Mouse (Mus musculus): ENCODE results near the gene Cmtm5. TPM values are rescaled to one million over a fixed set of nuclear protein-coding genes. Genes with fewer than 3 reads are reported as not detected.
"Not testable (repeated sequence)": the region's sequence is repeated elsewhere in the genome, so short reads cannot be mapped to it uniquely, and the experiment has no call there.

Cmtm5 gene
- polyA plus RNA-seq, 1 experiment from 2014 or later: 2.8 TPM

DNA sequence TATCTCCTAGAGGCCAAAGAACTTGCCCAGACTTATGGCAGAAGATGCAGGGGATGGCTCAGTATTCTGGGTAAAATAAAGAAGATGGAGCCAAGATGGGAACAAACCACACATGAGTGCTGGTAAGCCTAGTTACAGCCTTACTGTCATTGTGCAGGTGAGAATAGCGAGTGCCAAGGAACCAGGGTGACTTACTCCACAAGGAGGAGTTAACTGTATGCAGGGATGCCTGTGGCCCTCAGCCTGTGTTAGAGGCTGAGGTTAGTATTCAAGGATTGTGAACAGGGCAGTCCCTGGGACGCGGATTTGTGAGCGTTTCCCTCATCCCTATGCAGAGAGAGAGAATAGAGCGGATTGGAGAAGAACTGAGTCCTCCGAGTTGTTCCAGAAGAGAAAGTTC is 15.5 kb downstream of the Cmtm5 start:
- ATAC-seq: no peak
- H3K9ac ChIP-seq (ENCODE audit: low read length): no peak overlapping the region
- WGBS: 82% methylated on average over 6 of the region's 6 CpGs

DNA sequence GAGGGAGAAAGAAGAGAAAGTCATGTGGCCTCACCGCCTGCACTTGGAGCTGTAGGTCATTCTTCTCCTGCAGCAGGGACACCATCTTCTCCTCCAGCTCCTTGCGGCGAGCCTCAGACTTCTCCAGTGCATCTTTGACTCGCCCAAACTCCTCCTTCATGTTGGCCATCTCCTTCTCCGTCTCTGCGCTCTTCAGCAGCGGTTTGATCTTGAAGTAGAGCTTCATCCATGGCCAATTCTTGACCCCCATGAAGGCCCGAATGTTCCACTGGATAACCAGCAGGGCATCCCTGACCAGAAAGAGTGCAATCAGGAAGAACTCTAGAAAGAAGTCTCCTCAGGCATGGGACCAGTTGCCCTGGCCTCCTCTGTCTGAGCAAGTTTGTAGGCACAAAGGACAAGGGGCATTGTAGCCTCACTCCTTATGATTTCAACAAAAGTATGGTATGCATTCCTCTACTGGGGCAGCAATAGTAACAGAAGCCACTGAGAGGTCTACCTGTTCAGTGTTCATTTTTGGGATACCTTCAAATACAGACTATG is 17.7 kb downstream of the Cmtm5 start:
- WGBS: 89% methylated on average over 8 of the region's 8 CpGs

More for the DNA sequence above, 15.5 kb downstream of the Cmtm5 start:
- no peak for DNase-seq (ENCODE audit: low spot score)
- H3K27ac ChIP-seq (ENCODE audit: low read depth, low read length): no peak overlapping the region
- no peak overlapping the region for H3K4me3 ChIP-seq (ENCODE audit: low read depth, low read length)
- H3K9me3 ChIP-seq (replicated peaks; ENCODE audit: control insufficient read depth, low read length): no peaks in the 10 kb centered on the region
- H3K4me1 ChIP-seq (ENCODE audit: control insufficient read depth, insufficient read depth, low read length): no peaks in the 10 kb centered on the region
- H3K36me3 ChIP-seq (ENCODE audit: control insufficient read depth, insufficient read depth, low read length): no peaks in the 10 kb centered on the region
- H3K4me2 ChIP-seq (ENCODE audit: low read length): no peak overlapping the region
- H3K27me3 ChIP-seq (replicated peaks; ENCODE audit: control insufficient read depth, insufficient read depth, low read length): no peaks in the 10 kb centered on the region

DNA sequence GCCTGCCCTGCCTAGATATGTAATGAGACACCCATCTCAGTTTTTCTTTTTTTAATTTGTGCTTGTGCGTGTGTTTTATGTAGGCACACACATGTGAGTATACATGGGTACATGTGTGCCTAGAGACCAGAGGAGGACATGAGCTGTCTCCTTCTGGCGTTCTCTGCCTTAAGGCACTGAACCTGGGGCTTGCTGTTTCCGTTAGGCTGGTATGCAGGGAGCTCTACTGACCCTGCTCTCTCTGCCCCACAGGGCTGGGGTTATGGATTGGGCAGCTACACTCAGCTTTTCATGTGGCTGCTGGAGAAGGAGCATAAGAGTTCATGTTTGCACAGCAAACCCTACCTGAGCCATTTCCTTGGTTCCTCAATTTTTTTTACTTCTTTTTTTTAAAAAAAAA is 18.4 kb downstream of the Cmtm5 start:
- H3K27me3 ChIP-seq (replicated peaks; ENCODE audit: control insufficient read depth, insufficient read depth, low read length): no peaks in the 10 kb centered on the region
- WGBS: 87% methylated on average over 3 of the region's 3 CpGs
- no peak overlapping the region for H3K27ac ChIP-seq (ENCODE audit: low read depth, low read length)
- no peaks in the 10 kb centered on the region for H3K4me1 ChIP-seq (ENCODE audit: control insufficient read depth, insufficient read depth, low read length)
- no peak overlapping the region for H3K4me3 ChIP-seq (ENCODE audit: low read depth, low read length)
- H3K4me2 ChIP-seq (ENCODE audit: low read length): no peak overlapping the region
- DNase-seq (ENCODE audit: low spot score) (no peak), ATAC-seq (no peak)
- no peaks in the 10 kb centered on the region for H3K9me3 ChIP-seq (replicated peaks; ENCODE audit: control insufficient read depth, low read length)
- H3K36me3 ChIP-seq (ENCODE audit: control insufficient read depth, insufficient read depth, low read length): no peaks in the 10 kb centered on the region
- H3K9ac ChIP-seq (ENCODE audit: low read length): no peak overlapping the region

More for the DNA sequence above, 17.7 kb downstream of the Cmtm5 start:
- H3K9me3 ChIP-seq (replicated peaks; ENCODE audit: control insufficient read depth, low read length): no peaks in the 10 kb centered on the region
- no peak overlapping the region for H3K27ac ChIP-seq (ENCODE audit: low read depth, low read length)
- DNase-seq (ENCODE audit: low spot score): no peak
- no peaks in the 10 kb centered on the region for H3K36me3 ChIP-seq (ENCODE audit: control insufficient read depth, insufficient read depth, low read length)
- H3K9ac ChIP-seq (ENCODE audit: low read length): no peak overlapping the region
- no peak overlapping the region for H3K4me2 ChIP-seq (ENCODE audit: low read length)
- H3K4me1 ChIP-seq (ENCODE audit: control insufficient read depth, insufficient read depth, low read length): no peaks in the 10 kb centered on the region
- no peak for ATAC-seq
- no peaks in the 10 kb centered on the region for H3K27me3 ChIP-seq (replicated peaks; ENCODE audit: control insufficient read depth, insufficient read depth, low read length)
- no peak overlapping the region for H3K4me3 ChIP-seq (ENCODE audit: low read depth, low read length)

DNA sequence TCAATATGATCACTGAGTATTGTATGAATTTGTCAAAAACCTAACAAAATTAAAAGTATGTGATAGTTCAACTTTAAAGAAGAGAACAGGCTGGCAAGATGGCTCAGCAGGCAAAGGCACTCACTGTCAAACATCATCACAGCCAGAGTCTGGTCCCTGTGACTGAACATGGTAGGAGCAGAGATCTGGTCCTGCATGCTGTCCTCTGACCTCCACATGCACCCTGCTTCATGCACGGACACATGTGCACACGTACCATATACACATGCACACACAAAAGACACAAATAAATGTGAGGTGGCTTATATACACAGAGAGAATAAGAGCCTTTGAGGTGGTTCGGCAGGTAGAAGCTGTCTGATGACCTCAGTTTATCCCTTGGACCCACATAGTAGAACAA is 19.4 kb downstream of the Cmtm5 start:
- Histone ChIP-seq H3K4me3 (ENCODE audit: low read depth, low read length) (no peak overlapping the region), H3K27me3 (replicated peaks; ENCODE audit: control insufficient read depth, insufficient read depth, low read length) (no peaks in the 10 kb centered on the region), H3K9me3 (replicated peaks; ENCODE audit: control insufficient read depth, low read length) (no peaks in the 10 kb centered on the region), H3K27ac (ENCODE audit: low read depth, low read length) (no peak overlapping the region), H3K4me1 (ENCODE audit: control insufficient read depth, insufficient read depth, low read length) (no peaks in the 10 kb centered on the region), H3K9ac (ENCODE audit: low read length) (no peak overlapping the region), H3K4me2 (ENCODE audit: low read length) (no peak overlapping the region), H3K36me3 (ENCODE audit: control insufficient read depth, insufficient read depth, low read length) (no peaks in the 10 kb centered on the region)
- 83% methylated on average over 3 of the region's 3 CpGs for WGBS
- ATAC-seq (no peak), DNase-seq (ENCODE audit: low spot score) (no peak)

DNA sequence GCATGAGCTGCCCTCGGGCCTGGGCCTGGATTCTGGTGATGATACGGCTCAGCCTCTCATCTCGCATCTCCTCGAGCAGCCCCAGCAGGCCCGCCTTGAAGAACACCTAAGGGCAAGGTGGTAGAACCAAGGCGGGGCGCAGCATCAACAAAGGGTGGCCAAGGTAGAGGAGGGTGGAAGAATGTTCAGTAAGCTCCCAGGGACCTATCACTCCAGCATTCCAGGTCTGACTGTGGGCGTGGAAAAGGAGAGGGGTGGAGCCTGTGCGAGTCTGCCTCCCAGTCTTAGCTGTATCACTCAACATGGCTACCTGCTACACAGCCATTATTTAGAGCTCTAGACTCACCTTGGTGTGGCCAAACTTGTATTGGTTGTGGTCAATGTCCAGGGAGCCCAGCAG is 20.5 kb downstream of the Cmtm5 start:
- WGBS: 88% methylated on average over 9 of the region's 9 CpGs
- ATAC-seq: no peak
- no peak overlapping the region for H3K4me2 ChIP-seq (ENCODE audit: low read length)
- no peaks in the 10 kb centered on the region for H3K36me3 ChIP-seq (ENCODE audit: control insufficient read depth, insufficient read depth, low read length)
- H3K4me1 ChIP-seq (ENCODE audit: control insufficient read depth, insufficient read depth, low read length): no peaks in the 10 kb centered on the region
- H3K9ac ChIP-seq (ENCODE audit: low read length): no peak overlapping the region
- no peak overlapping the region for H3K4me3 ChIP-seq (ENCODE audit: low read depth, low read length)
- no peak for DNase-seq (ENCODE audit: low spot score)
- no peaks in the 10 kb centered on the region for H3K9me3 ChIP-seq (replicated peaks; ENCODE audit: control insufficient read depth, low read length)
- no peak overlapping the region for H3K27ac ChIP-seq (ENCODE audit: low read depth, low read length)
- no peaks in the 10 kb centered on the region for H3K27me3 ChIP-seq (replicated peaks; ENCODE audit: control insufficient read depth, insufficient read depth, low read length)

- Histone ChIP-seq H3K27me3 (replicated peaks; ENCODE audit: control insufficient read depth, insufficient read depth, low read length) (no peaks in the 10 kb centered on the region), H3K4me3 (ENCODE audit: low read depth, low read length) (no peak overlapping the region), H3K9me3 (replicated peaks; ENCODE audit: control insufficient read depth, low read length) (no peaks in the 10 kb centered on the region), H3K9ac (ENCODE audit: low read length) (no peak overlapping the region), H3K27ac (ENCODE audit: low read depth, low read length) (no peak overlapping the region), H3K4me1 (ENCODE audit: control insufficient read depth, insufficient read depth, low read length) (no peaks in the 10 kb centered on the region), H3K36me3 (ENCODE audit: control insufficient read depth, insufficient read depth, low read length) (no peaks in the 10 kb centered on the region), H3K4me2 (ENCODE audit: low read length) (no peak overlapping the region)
- no peak for ATAC-seq
- DNase-seq (ENCODE audit: low spot score): no peak
- WGBS: 94% methylated on average over 4 of the region's 4 CpGs
Measured at GRCm38 (mm10) chr14:54958503-54958902, 22.4 kb downstream of the Cmtm5 start.

GRCm38 (mm10) chr14:54959197-54959596 is 23.1 kb downstream of the Cmtm5 start:
- Histone ChIP-seq H3K9ac (ENCODE audit: low read length) (no peak overlapping the region), H3K9me3 (replicated peaks; ENCODE audit: control insufficient read depth, low read length) (no peaks in the 10 kb centered on the region), H3K36me3 (ENCODE audit: control insufficient read depth, insufficient read depth, low read length) (no peaks in the 10 kb centered on the region), H3K27me3 (replicated peaks; ENCODE audit: control insufficient read depth, insufficient read depth, low read length) (no peaks in the 10 kb centered on the region), H3K4me3 (ENCODE audit: low read depth, low read length) (no peak overlapping the region), H3K27ac (ENCODE audit: low read depth, low read length) (no peak overlapping the region), H3K4me2 (ENCODE audit: low read length) (no peak overlapping the region), H3K4me1 (ENCODE audit: control insufficient read depth, insufficient read depth, low read length) (no peaks in the 10 kb centered on the region)
- DNase-seq (ENCODE audit: low spot score): no peak
- ATAC-seq: no peak
- 97% methylated on average over 3 of the region's 3 CpGs for WGBS

GRCm38 (mm10) chr14:54959853-54960613 is 24.0 kb downstream of the Cmtm5 start:
- not testable (repeated sequence) for H3K27ac ChIP-seq (ENCODE audit: low read depth, low read length); H3K9ac ChIP-seq (ENCODE audit: low read length); H3K36me3 ChIP-seq (ENCODE audit: control insufficient read depth, insufficient read depth, low read length); H3K9me3 ChIP-seq (replicated peaks; ENCODE audit: control insufficient read depth, low read length); H3K4me1 ChIP-seq (ENCODE audit: control insufficient read depth, insufficient read depth, low read length); H3K27me3 ChIP-seq (replicated peaks; ENCODE audit: control insufficient read depth, insufficient read depth, low read length); H3K4me3 ChIP-seq (ENCODE audit: low read depth, low read length); H3K4me2 ChIP-seq (ENCODE audit: low read length); DNase-seq (ENCODE audit: low spot score); ATAC-seq
- 94% methylated on average over 12 of the region's 12 CpGs for WGBS

DNA sequence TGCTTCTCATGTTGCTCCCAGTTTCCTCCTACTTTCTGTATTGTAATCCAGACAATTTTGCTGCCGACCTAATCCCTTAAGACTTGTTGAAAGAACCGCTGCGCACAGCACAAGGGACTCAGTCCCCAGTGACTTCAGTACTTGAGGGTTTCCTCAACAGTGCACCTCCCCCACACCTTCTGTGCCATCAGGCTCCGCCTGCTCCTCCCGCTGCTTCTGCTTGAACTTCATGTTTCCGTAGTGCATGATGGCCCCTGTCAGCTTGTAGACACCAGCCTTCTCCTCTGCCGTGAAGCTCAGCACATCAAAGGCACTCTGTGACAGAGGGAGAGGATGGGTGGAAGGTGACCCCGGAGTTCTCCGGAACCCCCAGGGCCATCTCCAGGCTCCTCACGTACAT is 24.7 kb downstream of the Cmtm5 start:
- DNase-seq (ENCODE audit: low spot score) (peak; percentile 1), ATAC-seq (no peak)
- H3K27ac ChIP-seq (ENCODE audit: low read depth, low read length): no peak overlapping the region
- no peaks in the 10 kb centered on the region for H3K4me1 ChIP-seq (ENCODE audit: control insufficient read depth, insufficient read depth, low read length)
- no peak overlapping the region for H3K4me3 ChIP-seq (ENCODE audit: low read depth, low read length)
- H3K36me3 ChIP-seq (ENCODE audit: control insufficient read depth, insufficient read depth, low read length): no peaks in the 10 kb centered on the region
- no peak overlapping the region for H3K4me2 ChIP-seq (ENCODE audit: low read length)
- H3K9me3 ChIP-seq (replicated peaks; ENCODE audit: control insufficient read depth, low read length): no peaks in the 10 kb centered on the region
- no peaks in the 10 kb centered on the region for H3K27me3 ChIP-seq (replicated peaks; ENCODE audit: control insufficient read depth, insufficient read depth, low read length)
- H3K9ac ChIP-seq (ENCODE audit: low read length): no peak overlapping the region
- 68% methylated on average over 10 of the region's 10 CpGs for WGBS

Data from forebrain, embryonic 14.5 days (tissue).